Mouse (Mus musculus) cerebellum, adult 2 months (tissue): ENCODE data around the gene Mmp19. TPM values are rescaled to one million over a fixed set of nuclear protein-coding genes. Genes with fewer than 3 reads are reported as not detected.

Source experiments
- DNase-seq, 2 experiments: peaks; one replicate each; pipeline ENCODE4 v3.0.0; 2021
- H3K27ac ChIP-seq: fragments of 200-500 bp; 2 replicates; pipeline ENCODE4 v1.5.1; 2012; ENCODE audit warnings: low read length, control low read depth, inconsistent platforms; ENCODE audit not compliant: insufficient read depth
- H3K27me3 ChIP-seq: fragments of 200-500 bp; 2 replicates; pipeline ENCODE4 v1.6.1; 2012; ENCODE audit warnings: inconsistent platforms, mild to moderate bottlenecking, low read length, moderate library complexity; ENCODE audit not compliant: control insufficient read depth, insufficient read depth
- H3K4me1 ChIP-seq: fragments of 200-500 bp; 2 replicates; pipeline ENCODE4 v1.6.1; 2011; ENCODE audit warnings: low read length; ENCODE audit not compliant: control insufficient read depth, insufficient read depth
- H3K4me3 ChIP-seq: fragments of 200-500 bp; replicated peaks from 2 replicates; pipeline ENCODE3; 2011; ENCODE audit warnings: mild to moderate bottlenecking, low read depth, low read length, control low read depth; ENCODE audit not compliant: insufficient read depth
- CTCF ChIP-seq: fragments of 200-500 bp; IDR thresholded peaks from 2 replicates; pipeline ENCODE4 v1.5.1; 2011; ENCODE audit warnings: low read depth, mild to moderate bottlenecking, control low read depth, low read length, moderate library complexity, borderline replicate concordance; ENCODE audit not compliant: insufficient read depth
- POLR2A ChIP-seq: fragments of 200-500 bp; IDR thresholded peaks from 2 replicates; pipeline ENCODE4 v1.6.1; 2011; ENCODE audit warnings: low read length, control low read depth, borderline replicate concordance; ENCODE audit not compliant: insufficient read depth
- WGBS: fragments of 180-500 bp; shearing (Covaris S2); methylation state at CpG from one replicate; pipeline ENCODE4 v1.1.7; 2018; 5-methylcytosine and 5-hydroxymethylcytosine counted together
- polyA plus RNA-seq: library from polyadenylated mRNA; depleted of rRNA; stranded (reverse); fragments of >200 nt; gene quantifications from 2 replicates; pipeline ENCODE4 v1.2.3, GENCODE M21; 2012

Gene Mmp19
- polyA plus RNA-seq, 1 experiment, result 0.61 TPM

DNA sequence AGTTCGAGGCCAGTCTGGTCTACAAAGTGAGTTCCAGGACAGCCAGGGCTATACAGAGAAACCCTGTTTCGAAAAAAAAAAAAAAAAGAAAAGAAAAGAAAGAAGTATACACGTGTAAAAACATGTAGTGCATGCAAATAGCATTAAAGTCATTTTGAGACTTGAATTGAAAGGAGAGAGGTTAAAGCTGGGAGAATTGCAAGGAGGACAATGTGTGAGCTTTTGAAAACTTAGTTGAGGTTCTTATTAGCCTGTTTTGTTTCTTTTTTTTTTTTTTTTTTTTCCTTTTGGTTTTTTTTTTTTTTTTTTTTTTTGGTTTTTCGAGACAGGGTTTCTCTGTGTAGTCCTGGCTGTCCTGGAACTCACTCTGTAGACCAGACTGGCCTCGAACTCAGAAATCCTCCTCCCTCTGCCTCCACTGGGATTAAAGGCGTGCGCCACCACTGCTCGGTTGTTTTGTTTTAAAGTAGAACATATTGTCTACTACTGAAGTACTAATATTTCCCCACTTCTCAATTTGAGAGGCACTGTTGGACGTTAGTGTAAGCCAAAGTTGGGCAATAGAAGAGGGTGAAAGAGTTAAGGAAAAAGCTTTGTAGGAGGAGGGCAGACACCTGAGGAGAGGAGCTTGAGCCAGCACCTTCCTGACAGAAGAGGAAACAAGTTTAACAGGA is 43.6 kb upstream of the Mmp19 start:
- peak overlapping the region; percentile 97 for H3K4me3 ChIP-seq
- no peak for DNase-seq
- 49% methylated on average over 9 of the region's 9 CpGs for WGBS
- TF ChIP-seq CTCF, result no peak
- no peak for TF ChIP-seq POLR2A
- H3K27ac ChIP-seq, result peak overlapping the region; percentile 87
- peaks cover 4% of the 10 kb centered on the region; the same call in 1 of the 2 replicates for H3K4me1 ChIP-seq
- no peaks in the 10 kb centered on the region for H3K27me3 ChIP-seq

DNA sequence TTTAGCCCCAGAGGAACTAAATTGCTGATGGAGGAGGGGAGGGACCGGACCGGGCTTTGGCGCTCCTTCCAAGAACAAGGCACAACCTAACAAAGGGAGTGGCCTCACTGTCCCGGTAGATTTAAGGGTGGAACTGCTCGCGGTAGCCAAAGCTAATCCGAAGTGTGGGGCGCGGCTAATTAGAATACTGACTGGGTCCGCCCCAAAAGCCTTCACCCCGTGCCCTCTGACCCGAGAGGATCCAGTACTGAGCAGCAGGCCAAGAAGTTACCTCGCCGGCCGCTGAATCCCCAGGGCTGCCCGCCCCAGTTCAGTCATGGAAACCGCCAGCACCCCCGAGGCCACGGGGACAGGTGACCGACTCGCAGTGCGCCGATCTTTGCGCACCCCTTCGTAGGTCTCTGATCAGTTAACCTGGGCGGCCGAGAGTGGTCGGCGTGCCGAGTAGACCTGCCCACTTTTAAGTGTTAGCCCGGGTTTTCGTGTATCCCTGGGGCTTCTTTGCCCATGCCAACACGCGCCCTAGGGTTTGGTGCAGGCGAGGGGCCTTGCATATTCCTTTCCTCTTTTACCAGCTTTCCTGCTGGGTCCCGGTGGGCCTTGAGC is 43.0 kb upstream of the Mmp19 start, which contains the start of gene Pym1:
Gene Pym1 (plus strand): TSS at position 244 of the 606 bp plus-strand sequence.
- Histone ChIP-seq H3K4me1 (peaks cover 4% of the 10 kb centered on the region; the same call in 1 of the 2 replicates), H3K27ac (peak within 1 kb of the TSS; percentile 87), H3K27me3 (no peaks in the 10 kb centered on the region), H3K4me3 (peak within 1 kb of the TSS; percentile 97)
- TF ChIP-seq CTCF, result no peak
- no peak; the same call in 1 of the 2 replicates for TF ChIP-seq POLR2A
- WGBS, result under 1% methylated on average over 36 of the region's 36 CpGs
- peak; percentile 64 to 69 for DNase-seq

DNA sequence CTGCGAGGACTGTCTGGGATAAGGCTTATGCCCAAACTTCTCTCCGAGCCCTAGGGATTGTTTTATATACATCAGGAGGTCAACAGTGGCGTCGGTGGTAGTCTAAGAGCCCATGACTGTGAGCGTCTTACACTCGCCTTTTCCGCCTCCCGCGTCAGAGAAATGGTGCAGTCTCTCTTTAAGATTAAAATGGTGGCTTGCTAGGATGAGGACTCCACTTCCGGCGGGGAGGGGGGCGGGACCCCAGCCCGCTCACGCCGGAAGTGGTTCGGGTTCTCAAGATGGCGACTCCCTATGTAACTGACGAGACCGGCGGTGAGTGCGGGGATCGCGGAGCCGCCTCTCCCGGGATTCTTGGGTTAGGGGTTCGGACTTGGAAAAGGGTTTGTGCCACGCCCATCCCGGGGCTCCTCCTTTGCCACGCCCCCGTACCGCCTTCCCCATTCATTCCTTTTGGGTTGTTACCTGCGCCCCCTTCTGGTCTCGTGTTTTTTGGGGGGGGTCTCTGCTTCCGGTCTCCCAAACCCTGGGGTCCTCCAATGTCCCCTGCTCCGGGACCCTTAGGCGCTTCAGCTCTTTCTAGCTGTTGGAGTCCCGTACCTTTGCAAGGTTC is 42.4 kb upstream of the Mmp19 start:
- Histone ChIP-seq H3K27ac (peak overlapping the region; percentile 87), H3K4me3 (peak overlapping the region; percentile 97), H3K4me1 (peaks cover 4% of the 10 kb centered on the region; the same call in 1 of the 2 replicates), H3K27me3 (no peaks in the 10 kb centered on the region)
- under 1% methylated on average over 37 of the region's 37 CpGs for WGBS
- peak; percentile 24; the same call in 1 of the 2 replicates for TF ChIP-seq CTCF
- peak; percentile 60; the same call in 1 of the 2 replicates for TF ChIP-seq POLR2A
- peak; percentile 80 to 84 for DNase-seq

DNA sequence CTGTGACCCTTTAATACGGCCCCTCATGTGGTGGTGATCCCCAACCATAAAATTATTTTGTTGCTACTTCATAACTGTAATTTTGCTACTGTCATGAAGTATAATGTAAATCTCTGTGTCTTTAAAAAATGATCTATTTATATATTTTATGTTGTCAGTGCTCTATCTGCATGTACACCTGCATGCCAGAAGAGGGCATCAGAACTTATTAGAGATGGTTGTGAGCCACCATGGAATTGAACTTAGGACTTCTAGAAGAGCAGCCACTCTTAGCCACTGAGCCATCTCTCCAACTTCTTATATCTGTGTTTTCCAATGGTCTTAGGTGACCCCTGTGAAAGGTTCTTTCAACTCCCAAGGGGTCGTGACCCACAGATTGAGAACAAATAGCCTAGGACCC is 17.8 kb upstream of the Mmp19 start:
- Histone ChIP-seq H3K27me3 (no peaks in the 10 kb centered on the region), H3K4me3 (no peak overlapping the region), H3K27ac (no peak overlapping the region), H3K4me1 (no peaks in the 10 kb centered on the region)
- no peak for DNase-seq
- WGBS, result 74% methylated on average over 2 of the region's 2 CpGs
- TF ChIP-seq CTCF, result no peak
- TF ChIP-seq POLR2A, result no peak

DNA sequence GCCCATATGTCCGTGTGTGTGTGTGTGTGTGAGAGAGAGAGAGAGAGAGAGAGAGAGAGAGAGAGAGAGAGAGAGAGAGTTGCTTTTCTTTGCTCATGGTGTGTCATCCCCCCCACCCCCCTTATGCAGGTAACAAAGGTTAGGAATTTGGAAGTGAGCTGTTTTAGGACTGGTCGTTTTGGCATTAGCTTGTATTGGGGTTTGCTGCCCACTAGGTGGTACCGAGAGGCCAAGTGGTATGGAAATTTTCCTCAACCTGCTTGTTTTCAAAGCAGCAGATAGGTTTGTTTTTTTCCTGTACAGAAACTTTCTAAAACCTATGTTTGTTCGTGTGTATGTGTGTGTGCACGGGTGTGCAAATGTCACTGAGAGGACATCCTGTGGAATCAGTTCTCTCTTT is 17.0 kb upstream of the Mmp19 start:
- H3K27ac ChIP-seq, result no peak overlapping the region
- no peak for DNase-seq
- no peak overlapping the region for H3K4me3 ChIP-seq
- no peaks in the 10 kb centered on the region for H3K4me1 ChIP-seq
- H3K27me3 ChIP-seq, result no peaks in the 10 kb centered on the region
- no peak for TF ChIP-seq POLR2A
- 28% methylated on average over 5 of the region's 5 CpGs for WGBS

DNA sequence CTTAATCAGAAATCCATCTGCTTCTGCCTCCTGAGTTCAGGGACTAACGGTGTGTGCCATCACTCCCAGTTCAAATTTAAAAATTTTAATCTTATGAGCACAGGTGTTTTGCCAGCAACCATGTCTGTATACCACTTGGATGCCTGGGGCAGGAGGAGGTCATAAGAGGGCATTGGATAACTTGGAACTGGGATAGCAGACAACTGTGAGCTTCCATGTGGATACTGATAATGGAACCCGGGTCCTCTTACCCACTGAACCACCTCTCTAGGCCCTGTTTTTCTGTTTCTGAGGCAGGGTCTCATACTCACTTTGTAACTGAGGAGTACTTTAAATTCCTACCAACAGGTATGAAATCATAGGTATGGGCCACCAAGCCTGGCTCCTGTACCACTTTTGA is 12.3 kb upstream of the Mmp19 start:
- 92% methylated on average over 2 of the region's 2 CpGs for WGBS
- TF ChIP-seq POLR2A (no peak), CTCF (no peak)
- H3K27ac ChIP-seq, result no peak overlapping the region
- no peak overlapping the region for H3K4me3 ChIP-seq
- no peaks in the 10 kb centered on the region for H3K27me3 ChIP-seq
- DNase-seq, result no peak
- H3K4me1 ChIP-seq, result no peaks in the 10 kb centered on the region

DNA sequence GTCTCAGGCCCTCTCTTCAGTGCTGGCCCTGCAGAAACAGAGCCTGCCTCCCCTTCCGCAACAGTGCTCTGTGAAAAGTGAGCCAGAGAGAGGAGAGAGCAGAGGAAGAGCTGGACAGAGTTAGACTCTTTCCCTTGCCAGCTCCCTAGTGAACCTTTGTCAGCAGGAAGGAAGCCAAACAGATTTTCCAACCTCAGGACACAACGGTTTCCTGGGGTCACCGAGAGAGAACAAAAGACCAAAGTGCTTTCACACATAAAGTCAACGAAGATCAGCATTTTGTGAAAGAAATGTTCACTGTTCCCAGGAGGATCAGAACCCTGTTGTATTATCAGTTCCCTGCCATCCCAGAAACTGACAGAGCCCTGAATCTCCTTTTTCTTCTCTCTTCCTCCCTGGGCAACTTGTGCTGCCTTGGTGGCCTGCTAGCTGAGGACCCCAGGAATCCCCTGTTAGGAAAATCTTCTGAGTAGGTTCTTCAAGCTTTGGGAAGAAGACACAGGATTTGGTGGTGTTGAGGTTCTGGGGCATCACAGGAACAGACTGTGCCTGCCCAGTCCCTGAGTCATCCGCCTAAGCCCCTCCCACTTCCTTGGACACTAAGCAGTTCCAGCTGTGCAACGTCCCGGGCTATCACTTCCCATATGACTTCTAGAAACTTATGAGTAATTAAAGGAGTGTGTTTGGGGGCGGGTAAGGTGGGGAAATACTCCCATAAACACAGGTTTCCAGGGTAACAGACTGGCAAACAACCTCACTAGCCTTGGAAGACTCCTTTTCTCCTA is 11.5 kb upstream of the Mmp19 start:
- no peaks in the 10 kb centered on the region for H3K27me3 ChIP-seq
- no peak overlapping the region for H3K27ac ChIP-seq
- WGBS, result 12% methylated on average over 8 of the region's 8 CpGs
- TF ChIP-seq POLR2A (no peak), CTCF (no peak)
- no peak for DNase-seq
- H3K4me1 ChIP-seq, result no peaks in the 10 kb centered on the region
- no peak overlapping the region for H3K4me3 ChIP-seq

DNA sequence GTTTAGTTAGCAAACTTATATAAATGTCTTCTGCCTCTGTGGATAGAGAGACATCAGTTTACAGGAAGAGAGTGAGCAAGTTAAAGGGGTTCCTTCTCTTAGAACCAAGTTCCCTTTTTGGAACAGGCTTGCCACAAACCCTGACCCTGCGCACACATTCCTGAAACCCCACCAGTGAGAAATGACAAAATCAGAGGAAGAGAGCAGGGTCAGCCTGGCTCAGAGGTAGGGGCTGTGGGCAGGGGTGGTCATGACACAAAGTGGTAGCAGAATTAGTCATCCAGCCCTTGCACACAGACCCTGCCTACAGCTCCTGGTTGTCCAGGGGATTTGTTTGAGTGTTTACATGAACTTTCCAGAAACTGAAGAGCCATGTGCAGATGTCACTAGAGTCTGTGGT is 10.5 kb upstream of the Mmp19 start:
- no peaks in the 10 kb centered on the region for H3K4me1 ChIP-seq
- H3K27me3 ChIP-seq, result no peaks in the 10 kb centered on the region
- no peak overlapping the region for H3K27ac ChIP-seq
- WGBS, result 94% methylated on average over 1 of the region's 1 CpGs
- TF ChIP-seq CTCF (no peak), POLR2A (no peak)
- DNase-seq, result no peak
- H3K4me3 ChIP-seq, result no peak overlapping the region
